ENCODE assay signal across 31 mouse cellular contexts in genomic region chr5:87092346-87093027, GRCm38 (mm10). TPM values are rescaled to one million over a fixed set of nuclear protein-coding genes. Genes with fewer than 3 reads are reported as not detected.
DNase-seq lines count a peak whose midpoint lies in the region; ATAC-seq and TF ChIP-seq lines count a peak whose summit lies in the region.
"Had no signal": no experiment of that assay in that cellular context is flagged by ENCODE, and none has a peak within 500 bp of the region (broad histone marks: within the 10 kb centered on the region; RNA-seq: fewer than 3 reads in every experiment).

Ugt2b36 (minus strand) TSS chr5:87092555.

- H3K9ac ChIP-seq in stomach, embryonic 14.5 days (replicated peaks; ENCODE audit: low read depth, low read length): no peak within 1 kb of the TSS
- H3K9ac ChIP-seq in stomach, postnatal 0 days (ENCODE audit: low read length): no peak within 1 kb of the TSS
- no peak within 1 kb of the TSS for H3K9ac ChIP-seq in forebrain, embryonic 14.5 days (ENCODE audit: low read length)
- no peak within 1 kb of the TSS for H3K9ac ChIP-seq in kidney, embryonic 16.5 days (replicated peaks; ENCODE audit: low read length)
- H3K9ac ChIP-seq in hindbrain, embryonic 16.5 days (ENCODE audit: low read depth, low read length): no peak within 1 kb of the TSS
- H3K9ac ChIP-seq: embryonic facial prominence, embryonic 13.5 days; hindbrain, embryonic 15.5 days; limb, embryonic 15.5 days; neural tube, embryonic 13.5 days had no signal

- TF ChIP-seq EP300 in stomach, postnatal 0 days (optimal IDR thresholded peaks at IDR 0.05): no peak

- no peaks in the 10 kb centered on the region for H3K27me3 ChIP-seq in stomach, embryonic 14.5 days (ENCODE audit: control insufficient read depth, insufficient read depth, low read length)
- H3K27me3 ChIP-seq in stomach, postnatal 0 days (ENCODE audit: control insufficient read depth, insufficient read depth, low read length): no peaks in the 10 kb centered on the region
- H3K27me3 ChIP-seq in small intestine, adult 2 months (ENCODE audit: control insufficient read depth, insufficient read depth, low read length): no peaks in the 10 kb centered on the region
- H3K27me3 ChIP-seq in forebrain, embryonic 14.5 days (replicated peaks; ENCODE audit: control insufficient read depth, insufficient read depth, low read length): no peaks in the 10 kb centered on the region
- no peaks in the 10 kb centered on the region for H3K27me3 ChIP-seq in kidney, embryonic 16.5 days (ENCODE audit: insufficient read depth, low read length)
- H3K27me3 ChIP-seq in hindbrain, embryonic 16.5 days (replicated peaks; ENCODE audit: control insufficient read depth, insufficient read depth, low read length): no peaks in the 10 kb centered on the region
- H3K27me3 ChIP-seq: embryonic facial prominence, embryonic 13.5 days; hindbrain, embryonic 15.5 days; limb, embryonic 15.5 days; neural tube, embryonic 13.5 days had no signal

- no peaks in the 10 kb centered on the region for H3K36me3 ChIP-seq in stomach, embryonic 14.5 days (ENCODE audit: control insufficient read depth, insufficient read depth, low read length)
- H3K36me3 ChIP-seq in stomach, postnatal 0 days (ENCODE audit: control insufficient read depth, insufficient read depth, low read length): no peaks in the 10 kb centered on the region
- H3K36me3 ChIP-seq in small intestine, adult 2 months (ENCODE audit: control insufficient read depth, insufficient read depth, low read length): no peaks in the 10 kb centered on the region
- H3K36me3 ChIP-seq in forebrain, embryonic 14.5 days (ENCODE audit: control insufficient read depth, insufficient read depth, low read length): no peaks in the 10 kb centered on the region
- no peaks in the 10 kb centered on the region for H3K36me3 ChIP-seq in kidney, embryonic 16.5 days (ENCODE audit: insufficient read depth, low read length)
- H3K36me3 ChIP-seq in hindbrain, embryonic 16.5 days (ENCODE audit: control insufficient read depth, insufficient read depth, low read length): no peaks in the 10 kb centered on the region
- H3K36me3 ChIP-seq: embryonic facial prominence, embryonic 13.5 days; heart, embryonic 10.5 days; hindbrain, embryonic 15.5 days; limb, embryonic 15.5 days; midbrain, embryonic 10.5 days; neural tube, embryonic 13.5 days had no signal

- TF ChIP-seq POLR2A in small intestine, adult 2 months (IDR thresholded peaks at IDR 0.05; ENCODE audit: low read depth, low read length): no peak

- peak; percentile 76 for ATAC-seq in stomach, embryonic 14.5 days (ENCODE audit: insufficient number of reproducible peaks, insufficient read depth, low FRiP score, low read depth)
- no peak for ATAC-seq in stomach, postnatal 0 days (ENCODE audit: low FRiP score, low TSS enrichment)
- ATAC-seq in forebrain, embryonic 14.5 days: no peak
- ATAC-seq in kidney, embryonic 16.5 days (ENCODE audit: low FRiP score, low TSS enrichment): no peak
- ATAC-seq in hindbrain, embryonic 16.5 days: no peak
- ATAC-seq: activated CD4-positive, CD25-positive, alpha-beta regulatory T cell, adult 4 months; forebrain, embryonic 16.5 days; lung, postnatal 0 days; midbrain, embryonic 16.5 days had no signal

- H3K27ac ChIP-seq in stomach, embryonic 14.5 days (ENCODE audit: low read length): 0 out of 2 replicates have a peak within 1 kb of the TSS, but pooled peaks have one; percentile 0
- H3K27ac ChIP-seq in stomach, postnatal 0 days (replicated peaks): no peak within 1 kb of the TSS
- peak within 1 kb of the TSS; percentile 86 for H3K27ac ChIP-seq in small intestine, adult 2 months (ENCODE audit: insufficient read depth, low read depth, low read length)
- H3K27ac ChIP-seq in forebrain, embryonic 14.5 days (ENCODE audit: low read depth, low read length): no peak within 1 kb of the TSS
- H3K27ac ChIP-seq in kidney, embryonic 16.5 days (ENCODE audit: low read length): no peak within 1 kb of the TSS
- H3K27ac ChIP-seq in hindbrain, embryonic 16.5 days (ENCODE audit: low read depth, low read length): no peak within 1 kb of the TSS
- H3K27ac ChIP-seq: embryonic facial prominence, embryonic 13.5 days; heart, embryonic 10.5 days; hindbrain, embryonic 15.5 days; limb, embryonic 15.5 days; midbrain, embryonic 10.5 days; neural tube, embryonic 13.5 days had no signal

- no peaks in the 10 kb centered on the region for H3K9me3 ChIP-seq in stomach, embryonic 14.5 days (ENCODE audit: control insufficient read depth, low read depth, low read length)
- H3K9me3 ChIP-seq in stomach, postnatal 0 days (ENCODE audit: control insufficient read depth, low read length): no peaks in the 10 kb centered on the region
- no peaks in the 10 kb centered on the region for H3K9me3 ChIP-seq in forebrain, embryonic 14.5 days (replicated peaks; ENCODE audit: control insufficient read depth, low read length)
- H3K9me3 ChIP-seq in kidney, embryonic 16.5 days (ENCODE audit: low read length): no peaks in the 10 kb centered on the region
- no peaks in the 10 kb centered on the region for H3K9me3 ChIP-seq in hindbrain, embryonic 16.5 days (ENCODE audit: control insufficient read depth, low read length)
- H3K9me3 ChIP-seq: embryonic facial prominence, embryonic 13.5 days; heart, embryonic 10.5 days; hindbrain, embryonic 15.5 days; limb, embryonic 15.5 days; midbrain, embryonic 10.5 days; neural tube, embryonic 13.5 days had no signal

- H3K4me3 ChIP-seq in stomach, embryonic 14.5 days (ENCODE audit: low read depth, low read length): no peak within 1 kb of the TSS
- no peak within 1 kb of the TSS for H3K4me3 ChIP-seq in stomach, postnatal 0 days (ENCODE audit: low read depth, low read length)
- no peak within 1 kb of the TSS for H3K4me3 ChIP-seq in small intestine, adult 2 months (ENCODE audit: low read depth, low read length)
- H3K4me3 ChIP-seq in forebrain, embryonic 14.5 days (ENCODE audit: low read depth, low read length): no peak within 1 kb of the TSS
- H3K4me3 ChIP-seq in kidney, embryonic 16.5 days (ENCODE audit: low read length): no peak within 1 kb of the TSS
- H3K4me3 ChIP-seq in hindbrain, embryonic 16.5 days (ENCODE audit: low read length): no peak within 1 kb of the TSS
- H3K4me3 ChIP-seq: embryonic facial prominence, embryonic 13.5 days; heart, embryonic 10.5 days; hindbrain, embryonic 15.5 days; limb, embryonic 15.5 days; midbrain, embryonic 10.5 days; myocyte; neural tube, embryonic 13.5 days had no signal

- no peak for TF ChIP-seq CTCF in stomach, postnatal 0 days (IDR thresholded peaks at IDR 0.05; ENCODE audit: low read depth)
- TF ChIP-seq CTCF in small intestine, adult 2 months (IDR thresholded peaks at IDR 0.05; ENCODE audit: extremely low read depth, insufficient read length, insufficient replicate concordance, low read depth, low read length): no peak

- H3K4me1 ChIP-seq in stomach, embryonic 14.5 days (ENCODE audit: control insufficient read depth, insufficient read depth, low read length): no peaks in the 10 kb centered on the region
- H3K4me1 ChIP-seq in stomach, postnatal 0 days (replicated peaks; ENCODE audit: control insufficient read depth, insufficient read depth): no peaks in the 10 kb centered on the region
- H3K4me1 ChIP-seq in small intestine, adult 2 months (ENCODE audit: control insufficient read depth, insufficient read depth, insufficient read length, low read length): peaks cover 5% of the 10 kb centered on the region; the same call in 1 of the 2 replicates
- no peaks in the 10 kb centered on the region for H3K4me1 ChIP-seq in forebrain, embryonic 14.5 days (ENCODE audit: control insufficient read depth, insufficient read depth, low read length)
- no peaks in the 10 kb centered on the region for H3K4me1 ChIP-seq in kidney, embryonic 16.5 days (ENCODE audit: insufficient read depth, low read length)
- no peaks in the 10 kb centered on the region for H3K4me1 ChIP-seq in hindbrain, embryonic 16.5 days (ENCODE audit: control insufficient read depth, insufficient read depth, low read depth, low read length)
- H3K4me1 ChIP-seq: embryonic facial prominence, embryonic 13.5 days; heart, embryonic 10.5 days; hindbrain, embryonic 15.5 days; limb, embryonic 15.5 days; midbrain, embryonic 10.5 days; neural tube, embryonic 13.5 days had no signal

- no peak within 1 kb of the TSS for H3K4me2 ChIP-seq in stomach, embryonic 14.5 days (replicated peaks; ENCODE audit: low read depth, low read length)
- H3K4me2 ChIP-seq in stomach, postnatal 0 days (replicated peaks; ENCODE audit: low read depth): no peak within 1 kb of the TSS
- no peak within 1 kb of the TSS for H3K4me2 ChIP-seq in forebrain, embryonic 14.5 days (ENCODE audit: low read length)
- H3K4me2 ChIP-seq in kidney, embryonic 16.5 days (replicated peaks; ENCODE audit: low read depth, low read length): no peak within 1 kb of the TSS
- H3K4me2 ChIP-seq in hindbrain, embryonic 16.5 days (ENCODE audit: low read length): no peak within 1 kb of the TSS
- H3K4me2 ChIP-seq: embryonic facial prominence, embryonic 13.5 days; hindbrain, embryonic 15.5 days; limb, embryonic 15.5 days; neural tube, embryonic 13.5 days had no signal

- WGBS in stomach, embryonic 14.5 days: 52% methylated on average over 1 of the region's 1 CpGs
- WGBS in stomach, postnatal 0 days: 45% methylated on average over 1 of the region's 1 CpGs
- WGBS in large intestine, adult 2 months: 41% methylated on average over 1 of the region's 1 CpGs
- WGBS in small intestine, adult 2 months: 32% methylated on average over 1 of the region's 1 CpGs
- 87% methylated on average over 1 of the region's 1 CpGs for WGBS in forebrain, embryonic 14.5 days
- WGBS in kidney, embryonic 16.5 days: 82% methylated on average over 1 of the region's 1 CpGs
- 86% methylated on average over 1 of the region's 1 CpGs for WGBS in hindbrain, embryonic 16.5 days

- no peak for DNase-seq in stomach, postnatal 0 days (ENCODE audit: low spot score)
- peak; percentile 18 for DNase-seq in large intestine, adult 2 months (ENCODE audit: low read depth, low spot score)
- DNase-seq in forebrain, embryonic 14.5 days (ENCODE audit: low spot score): no peak
- DNase-seq: adrenal gland, postnatal 36 days; cerebellum, adult 11 months; cerebellum, postnatal 25 days; gastrocnemius, postnatal 10 days; heart, postnatal 4 days; kidney, adult 2 months; kidney, postnatal 10 days; left cerebral cortex, postnatal 4 days; retina, postnatal 1 day; right cerebral cortex, postnatal 25 days had no signal

RNA-seq across cellular contexts. Expression of gene Ugt2b36, which starts in this region (rescaled TPM):
- polyA plus RNA-seq in stomach, embryonic 14.5 days (2014; fragmentation: Nextera tagmentation; extraction: Ambion mirVana): 0.72 and 1.1 TPM in 2 replicates
- polyA plus RNA-seq in stomach, postnatal 0 days (2015; fragmentation: Nextera tagmentation; extraction: Ambion mirVana): 0.16 and 0.17 TPM in 2 replicates
- 3.5 and 5.2 TPM in 2 replicates for polyA plus RNA-seq in large intestine, adult 2 months (2012; rRNA removed)
- polyA plus RNA-seq in small intestine, adult 2 months (2012; rRNA removed): 0.85 and 1.2 TPM in 2 replicates
- polyA plus RNA-seq in forebrain, embryonic 14.5 days (2014; fragmentation: Nextera tagmentation; extraction: Ambion mirVana): not detected in 2 replicates
- polyA plus RNA-seq in kidney, embryonic 16.5 days (2015; fragmentation: Nextera tagmentation; extraction: Ambion mirVana): 0.07 TPM in 1 of 2 replicates, not detected in the other
- polyA plus RNA-seq in hindbrain, embryonic 16.5 days (2015; fragmentation: Nextera tagmentation; extraction: Ambion mirVana): not detected in 2 replicates
- polyA plus RNA-seq: activated CD4-positive, CD25-positive, alpha-beta regulatory T cell, adult 4 months; C2C12; embryonic facial prominence, embryonic 13.5 days; forebrain, embryonic 16.5 days; heart, embryonic 16.5 days; hindbrain, embryonic 15.5 days; kidney, adult 2 months; limb, embryonic 15.5 days; lung, postnatal 0 days; midbrain, embryonic 10.5 days; midbrain, embryonic 16.5 days; myocyte; neural tube, embryonic 13.5 days; thymus, postnatal 0 days had no signal

Comparison
In these comparisons a context has a peak if more than half of its experiments do, and no peak if none do; other contexts are left out.
1. H3K27ac ChIP-seq: peak in stomach, embryonic 14.5 days (single experiment) and small intestine, adult 2 months (single experiment); none in stomach, postnatal 0 days (single experiment), forebrain, embryonic 14.5 days (single experiment), kidney, embryonic 16.5 days (single experiment) and hindbrain, embryonic 16.5 days (single experiment).